ENCODE assay signal across 7 mouse cellular contexts in the genomic region with DNA sequence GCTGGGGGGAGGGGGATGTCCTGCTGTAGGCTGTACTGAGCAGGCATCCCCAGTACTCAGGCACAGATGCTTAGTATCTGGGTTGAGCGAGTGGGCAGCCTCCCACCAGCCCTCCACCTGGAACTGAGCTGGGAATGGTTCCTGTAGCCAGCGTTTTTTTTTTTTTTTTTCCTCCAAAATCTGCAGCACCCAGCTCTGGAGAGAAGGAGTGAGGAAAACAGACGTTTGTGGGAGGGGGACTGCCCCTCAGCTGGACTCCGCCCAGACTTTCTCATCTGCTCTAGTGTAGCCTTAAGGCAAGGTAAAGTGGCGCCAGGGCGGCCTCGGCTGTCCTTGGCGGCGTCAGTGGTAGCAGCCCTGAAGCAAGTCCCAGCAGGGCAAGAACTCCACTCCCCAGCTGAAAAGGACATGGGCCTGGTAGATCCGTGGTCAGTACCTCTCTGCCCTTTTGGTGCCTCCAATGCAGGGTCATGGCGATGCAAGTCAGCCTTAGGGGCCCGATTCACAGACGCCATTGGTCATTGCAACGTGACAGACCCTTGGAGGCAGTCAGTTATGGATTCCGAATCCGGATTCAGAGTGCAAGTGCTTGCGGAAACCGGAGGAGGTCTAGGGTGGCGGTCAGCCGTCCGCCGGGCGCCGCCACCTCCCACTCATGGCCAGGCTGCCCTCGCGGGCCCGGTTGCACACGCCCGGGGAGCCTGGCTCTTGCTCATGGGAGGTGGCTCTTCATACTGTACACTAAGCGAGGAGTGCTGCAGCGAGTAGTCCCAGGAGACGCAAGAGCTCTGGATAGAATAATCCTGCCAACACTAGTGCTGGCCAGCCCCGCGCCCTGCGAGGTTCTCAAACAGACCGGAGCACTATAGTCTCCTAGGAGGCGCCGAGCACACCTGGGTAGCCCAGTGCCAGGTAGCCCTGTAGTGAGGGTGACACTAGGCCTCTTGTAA. TPM values are rescaled to one million over a fixed set of nuclear protein-coding genes. Genes with fewer than 3 reads are reported as not detected.
DNase-seq lines count a peak whose midpoint lies in the region; ATAC-seq and TF ChIP-seq lines count a peak whose summit lies in the region.

No protein-coding gene starts in this region.

- peak overlapping the region; percentile 77 for H3K4me2 ChIP-seq in intestine, postnatal 0 days (replicated peaks; ENCODE audit: low read depth)
- peak overlapping the region; percentile 94 for H3K4me2 ChIP-seq in limb, embryonic 12.5 days
- H3K4me2 ChIP-seq in midbrain, embryonic 14.5 days (ENCODE audit: low read length) = peak overlapping the region; percentile 97
- H3K4me2 ChIP-seq in stomach, postnatal 0 days (replicated peaks; ENCODE audit: low read depth) = peak overlapping the region; percentile 86

- ATAC-seq in intestine, postnatal 0 days = peak; percentile 54
- peak; percentile 38; the same call in 1 of the 2 replicates for ATAC-seq in limb, embryonic 12.5 days (ENCODE audit: insufficient number of reproducible peaks, insufficient read depth, low FRiP score, low TSS enrichment, low read depth)
- peak; percentile 34; the same call in 1 of the 2 replicates for ATAC-seq in midbrain, embryonic 14.5 days (ENCODE audit: low FRiP score, low TSS enrichment)
- ATAC-seq in stomach, postnatal 0 days (ENCODE audit: low FRiP score, low TSS enrichment) = peak; percentile 61

- peak; percentile 79 for DNase-seq in adrenal gland, postnatal 10 days
- peak; percentile 63 for DNase-seq in embryo, embryonic 10.5 days (ENCODE audit: low spot score)
- DNase-seq in gastrocnemius, postnatal 25 days = peak; percentile 46
- DNase-seq in midbrain, embryonic 14.5 days = peak; percentile 78
- DNase-seq in stomach, postnatal 0 days (ENCODE audit: low spot score) = peak; percentile 47

- H3K9ac ChIP-seq in intestine, postnatal 0 days (ENCODE audit: low read depth, low read length) = peak overlapping the region; percentile 89
- peak overlapping the region; percentile 84 for H3K9ac ChIP-seq in limb, embryonic 12.5 days (replicated peaks)
- peak overlapping the region; percentile 67 for H3K9ac ChIP-seq in midbrain, embryonic 14.5 days (replicated peaks; ENCODE audit: low read length)
- H3K9ac ChIP-seq in stomach, postnatal 0 days (ENCODE audit: low read length) = peak overlapping the region; percentile 89

- peak overlapping the region; percentile 88 for H3K27ac ChIP-seq in intestine, postnatal 0 days (ENCODE audit: low read depth, low read length)
- peak overlapping the region; percentile 76 for H3K27ac ChIP-seq in limb, embryonic 12.5 days
- no peak overlapping the region for H3K27ac ChIP-seq in midbrain, embryonic 14.5 days (replicated peaks; ENCODE audit: low read depth, low read length)
- peak overlapping the region; percentile 95 for H3K27ac ChIP-seq in stomach, postnatal 0 days (replicated peaks)

- TF ChIP-seq EP300 in stomach, postnatal 0 days (optimal IDR thresholded peaks at IDR 0.05) = no peak

- H3K27me3 ChIP-seq in intestine, postnatal 0 days (replicated peaks; ENCODE audit: control insufficient read depth, insufficient read depth, low read length) = no peaks in the 10 kb centered on the region
- H3K27me3 ChIP-seq in limb, embryonic 12.5 days = peaks cover 32% of the 10 kb centered on the region
- H3K27me3 ChIP-seq in midbrain, embryonic 14.5 days (ENCODE audit: control insufficient read depth, insufficient read depth, low read length) = peaks cover 26% of the 10 kb centered on the region; the same call in 1 of the 2 replicates
- H3K27me3 ChIP-seq in stomach, postnatal 0 days (ENCODE audit: control insufficient read depth, insufficient read depth, low read length) = no peaks in the 10 kb centered on the region

- peaks cover 35% of the 10 kb centered on the region for H3K4me1 ChIP-seq in intestine, postnatal 0 days (replicated peaks; ENCODE audit: control insufficient read depth, insufficient read depth, low read length)
- H3K4me1 ChIP-seq in limb, embryonic 12.5 days (replicated peaks) = peaks cover 48% of the 10 kb centered on the region
- H3K4me1 ChIP-seq in midbrain, embryonic 14.5 days (ENCODE audit: control insufficient read depth, insufficient read depth, low read length) = peaks cover 20% of the 10 kb centered on the region; the same call in 1 of the 2 replicates
- H3K4me1 ChIP-seq in stomach, postnatal 0 days (replicated peaks; ENCODE audit: control insufficient read depth, insufficient read depth) = peaks cover 39% of the 10 kb centered on the region

- no peaks in the 10 kb centered on the region for H3K9me3 ChIP-seq in intestine, postnatal 0 days (ENCODE audit: control insufficient read depth)
- H3K9me3 ChIP-seq in limb, embryonic 12.5 days = no peaks in the 10 kb centered on the region
- no peaks in the 10 kb centered on the region for H3K9me3 ChIP-seq in midbrain, embryonic 14.5 days (ENCODE audit: control insufficient read depth, low read length)
- no peaks in the 10 kb centered on the region for H3K9me3 ChIP-seq in stomach, postnatal 0 days (ENCODE audit: control insufficient read depth, low read length)

- H3K4me3 ChIP-seq in intestine, postnatal 0 days (ENCODE audit: low read depth, low read length) = peak overlapping the region; percentile 83
- peak overlapping the region; percentile 69 for H3K4me3 ChIP-seq in limb, embryonic 12.5 days (replicated peaks)
- H3K4me3 ChIP-seq in midbrain, embryonic 14.5 days (replicated peaks; ENCODE audit: low read depth, low read length) = peak overlapping the region; percentile 63
- peak overlapping the region; percentile 69 for H3K4me3 ChIP-seq in stomach, postnatal 0 days (ENCODE audit: low read depth, low read length)

- WGBS in intestine, postnatal 0 days = 14% methylated on average over 38 of the region's 38 CpGs
- 3% methylated on average over 38 of the region's 38 CpGs for WGBS in limb, embryonic 12.5 days
- 3% methylated on average over 38 of the region's 38 CpGs for WGBS in midbrain, embryonic 14.5 days
- 14% methylated on average over 34 of the region's 38 CpGs for WGBS in stomach, postnatal 0 days

- H3K36me3 ChIP-seq in intestine, postnatal 0 days (ENCODE audit: control insufficient read depth, insufficient read depth) = no peaks in the 10 kb centered on the region
- H3K36me3 ChIP-seq in limb, embryonic 12.5 days = no peaks in the 10 kb centered on the region
- H3K36me3 ChIP-seq in midbrain, embryonic 14.5 days (ENCODE audit: control insufficient read depth, insufficient read depth, low read length) = no peaks in the 10 kb centered on the region
- 0 out of 2 replicates have a peak, but pooled peaks cover 2% of the 10 kb centered on the region for H3K36me3 ChIP-seq in stomach, postnatal 0 days (ENCODE audit: control insufficient read depth, insufficient read depth, low read length)

- no peak for TF ChIP-seq CTCF in intestine, postnatal 0 days (IDR thresholded peaks at IDR 0.05; ENCODE audit: low read depth)
- no peak for TF ChIP-seq CTCF in stomach, postnatal 0 days (IDR thresholded peaks at IDR 0.05; ENCODE audit: low read depth)

RNA-seq across cellular contexts. Expression of gene Pwwp2b, which starts 1.1 kb away (rescaled TPM):
- total RNA-seq in adrenal gland, postnatal 10 days (2021) = 10 to 100 TPM in 1 of 2 experiments, 1 to 10 TPM in 1; 9.2 to 22.2 TPM
- total RNA-seq in gastrocnemius, postnatal 25 days (2021) = 1 to 10 TPM; 2.8 to 3.7 TPM
- 12.9 and 16.6 TPM in 2 replicates for polyA plus RNA-seq in intestine, postnatal 0 days (2015; fragmentation: Nextera tagmentation; extraction: Ambion mirVana)
- polyA plus RNA-seq in limb, embryonic 12.5 days (2016; fragmentation: Nextera tagmentation; extraction: Ambion mirVana) = 9.6 and 10.0 TPM in 2 replicates
- polyA plus RNA-seq in midbrain, embryonic 14.5 days (2014; fragmentation: Nextera tagmentation; extraction: Ambion mirVana) = 3.5 and 4.1 TPM in 2 replicates
- polyA plus RNA-seq in stomach, postnatal 0 days (2015; fragmentation: Nextera tagmentation; extraction: Ambion mirVana) = 16.0 and 17.2 TPM in 2 replicates

RNA-seq across cellular contexts. Expression of gene Stk32c, which starts 34.1 kb away (rescaled TPM):
- 1 to 10 TPM; 2.7 to 3.5 TPM for total RNA-seq in adrenal gland, postnatal 10 days (2021)
- under 1 TPM; 0.36 to 0.48 TPM for total RNA-seq in gastrocnemius, postnatal 25 days (2021)
- 0.07 and 0.10 TPM in 2 replicates for polyA plus RNA-seq in intestine, postnatal 0 days (2015; fragmentation: Nextera tagmentation; extraction: Ambion mirVana)
- polyA plus RNA-seq in limb, embryonic 12.5 days (2016; fragmentation: Nextera tagmentation; extraction: Ambion mirVana) = 0.21 and 0.22 TPM in 2 replicates
- 0.99 and 3.8 TPM in 2 replicates for polyA plus RNA-seq in midbrain, embryonic 14.5 days (2014; fragmentation: Nextera tagmentation; extraction: Ambion mirVana)
- polyA plus RNA-seq in stomach, postnatal 0 days (2015; fragmentation: Nextera tagmentation; extraction: Ambion mirVana) = 0.11 TPM in 1 of 2 replicates, not detected in the other

RNA-seq across cellular contexts. Expression of gene Lrrc27, which starts 34.4 kb away (rescaled TPM):
- 1 to 10 TPM; 3.9 to 7.7 TPM for total RNA-seq in adrenal gland, postnatal 10 days (2021)
- total RNA-seq in gastrocnemius, postnatal 25 days (2021) = 1 to 10 TPM; 3.2 to 3.9 TPM
- 2.0 and 2.5 TPM in 2 replicates for polyA plus RNA-seq in intestine, postnatal 0 days (2015; fragmentation: Nextera tagmentation; extraction: Ambion mirVana)
- 1.8 and 2.8 TPM in 2 replicates for polyA plus RNA-seq in limb, embryonic 12.5 days (2016; fragmentation: Nextera tagmentation; extraction: Ambion mirVana)
- 3.5 and 6.1 TPM in 2 replicates for polyA plus RNA-seq in midbrain, embryonic 14.5 days (2014; fragmentation: Nextera tagmentation; extraction: Ambion mirVana)
- 3.6 and 5.1 TPM in 2 replicates for polyA plus RNA-seq in stomach, postnatal 0 days (2015; fragmentation: Nextera tagmentation; extraction: Ambion mirVana)
